Mouse (Mus musculus) C2C12 (cell line): ENCODE measurements around the gene Rnf220.

Experiments
- CTCF ChIP-seq: IDR thresholded peaks from one replicate; pipeline ENCODE4 v1.5.1; 2011; ENCODE audit not compliant: control insufficient read depth, insufficient read depth, insufficient read length
- USF1 ChIP-seq: IDR thresholded peaks from one replicate; pipeline ENCODE4 v1.6.1; 2011; ENCODE audit warnings: low read depth, mild to moderate bottlenecking, control low read depth, moderate library complexity

DNA sequence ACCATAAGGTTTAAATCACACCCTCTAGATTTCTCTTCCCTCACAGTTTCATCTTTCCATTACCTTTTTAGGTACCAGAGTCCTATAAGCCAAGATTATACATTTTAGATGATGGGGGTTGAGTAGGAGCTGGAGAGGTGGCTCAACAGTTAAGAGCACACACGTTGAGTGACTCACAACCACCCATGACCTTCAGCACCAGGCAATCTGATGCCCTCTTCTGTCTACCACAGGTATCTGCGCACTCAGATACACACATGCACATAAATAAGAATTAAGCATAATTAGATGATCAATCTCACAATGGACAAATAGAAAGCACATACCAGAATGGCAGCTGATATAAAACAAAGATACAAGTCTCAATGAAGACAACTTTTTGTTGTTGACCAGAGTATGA is 24.5 kb upstream of the Rnf220 start:
- no peak for TF ChIP-seq CTCF
- TF ChIP-seq USF1: no peak
